In the genomic region with DNA sequence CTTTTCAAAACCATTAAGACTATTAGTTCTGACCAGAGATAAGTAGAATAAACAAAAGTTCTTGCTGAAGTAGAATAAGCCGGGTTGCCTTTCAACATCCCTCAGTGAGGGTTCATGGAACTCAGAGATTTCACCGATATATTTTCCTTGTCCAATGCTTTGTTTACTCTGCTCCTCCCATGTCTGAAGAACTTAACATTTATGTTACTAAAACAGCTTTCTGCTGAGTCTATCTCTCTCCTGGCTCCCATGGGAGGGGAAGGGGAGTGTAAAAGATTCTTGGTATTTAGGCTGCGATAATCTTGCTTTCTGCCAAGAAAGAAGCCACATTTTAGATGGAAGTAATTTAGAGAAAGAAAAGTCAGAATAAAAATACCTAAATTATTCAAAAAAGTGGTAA, we compare ENCODE assay signal across 25 mouse cellular contexts.
DNase-seq lines count a peak whose midpoint lies in the region; ATAC-seq and TF ChIP-seq lines count a peak whose summit lies in the region.
"Had no signal": no experiment of that assay in that cellular context is flagged by ENCODE, and none has a peak within 500 bp of the region (broad histone marks: within the 10 kb centered on the region; RNA-seq: fewer than 3 reads in every experiment).

No protein-coding gene starts in this region.

- H3K9me3 ChIP-seq in kidney, postnatal 0 days (replicated peaks; ENCODE audit: low read length), result no peaks in the 10 kb centered on the region
- H3K9me3 ChIP-seq in kidney, embryonic 15.5 days (replicated peaks), result no peaks in the 10 kb centered on the region
- H3K9me3 ChIP-seq in lung, embryonic 16.5 days (ENCODE audit: control insufficient read depth, low read length), result no peaks in the 10 kb centered on the region
- H3K9me3 ChIP-seq: embryonic facial prominence, embryonic 12.5 days; forebrain, embryonic 12.5 days; heart, embryonic 12.5 days; heart, embryonic 15.5 days; hindbrain, embryonic 10.5 days; hindbrain, embryonic 13.5 days; intestine, embryonic 15.5 days had no signal

- no peaks in the 10 kb centered on the region for H3K27me3 ChIP-seq in heart, adult 2 months (ENCODE audit: control insufficient read depth, insufficient read depth, low read length)
- no peaks in the 10 kb centered on the region for H3K27me3 ChIP-seq in kidney, postnatal 0 days (ENCODE audit: insufficient read depth, low read length)
- no peaks in the 10 kb centered on the region for H3K27me3 ChIP-seq in kidney, embryonic 15.5 days
- no peaks in the 10 kb centered on the region for H3K27me3 ChIP-seq in lung, embryonic 16.5 days (ENCODE audit: control insufficient read depth, insufficient read depth, low read depth, low read length)
- H3K27me3 ChIP-seq: embryonic facial prominence, embryonic 12.5 days; forebrain, embryonic 12.5 days; heart, embryonic 12.5 days; heart, embryonic 15.5 days; hindbrain, embryonic 13.5 days; intestine, embryonic 15.5 days had no signal

- no peak overlapping the region for H3K27ac ChIP-seq in heart, adult 2 months
- H3K27ac ChIP-seq in kidney, postnatal 0 days, result no peak overlapping the region
- no peak overlapping the region for H3K27ac ChIP-seq in kidney, embryonic 15.5 days
- H3K27ac ChIP-seq in lung, embryonic 16.5 days (ENCODE audit: low read length), result no peak overlapping the region
- H3K27ac ChIP-seq: embryonic facial prominence, embryonic 12.5 days; forebrain, embryonic 12.5 days; gastrocnemius, adult 2 months; heart, embryonic 15.5 days; hindbrain, embryonic 10.5 days; hindbrain, embryonic 13.5 days; intestine, embryonic 15.5 days had no signal

- no peak overlapping the region for H3K4me2 ChIP-seq in kidney, postnatal 0 days (ENCODE audit: low read length)
- no peak overlapping the region for H3K4me2 ChIP-seq in kidney, embryonic 15.5 days
- no peak overlapping the region for H3K4me2 ChIP-seq in lung, embryonic 16.5 days (ENCODE audit: low read depth, low read length)
- H3K4me2 ChIP-seq: embryonic facial prominence, embryonic 12.5 days; forebrain, embryonic 12.5 days; heart, embryonic 12.5 days; heart, embryonic 15.5 days; hindbrain, embryonic 13.5 days; intestine, embryonic 15.5 days had no signal

- no peak for ATAC-seq in kidney, postnatal 0 days (replicated peaks; ENCODE audit: low FRiP score, low read depth)
- no peak for ATAC-seq in kidney, embryonic 15.5 days (replicated peaks; ENCODE audit: low FRiP score)
- ATAC-seq in lung, embryonic 16.5 days (ENCODE audit: low read depth), result peak; percentile 52
- ATAC-seq: CD4-positive, CD25-positive, alpha-beta regulatory T cell, adult 4 months; hindbrain, embryonic 16.5 days; intestine, embryonic 15.5 days had no signal

- H3K4me3 ChIP-seq in heart, adult 2 months, result no peak overlapping the region
- H3K4me3 ChIP-seq in kidney, postnatal 0 days (replicated peaks; ENCODE audit: low read depth, low read length), result no peak overlapping the region
- no peak overlapping the region for H3K4me3 ChIP-seq in kidney, embryonic 15.5 days (replicated peaks)
- H3K4me3 ChIP-seq in lung, embryonic 16.5 days (ENCODE audit: low read length), result no peak overlapping the region
- no peak overlapping the region for H3K4me3 ChIP-seq in lung, adult 2 months (replicated peaks; ENCODE audit: extremely low read depth, low read depth, low read length)
- H3K4me3 ChIP-seq: embryonic facial prominence, embryonic 12.5 days; erythroblast, embryonic 14.5 days; forebrain, embryonic 12.5 days; gastrocnemius, adult 2 months; heart, embryonic 12.5 days; heart, embryonic 15.5 days; hindbrain, embryonic 10.5 days; hindbrain, embryonic 13.5 days; intestine, embryonic 15.5 days had no signal

- WGBS in heart, adult 2 months, result 33% methylated on average over 3 of the region's 3 CpGs
- 42% methylated on average over 3 of the region's 3 CpGs for WGBS in kidney, postnatal 0 days
- 51% methylated on average over 3 of the region's 3 CpGs for WGBS in kidney, embryonic 15.5 days
- WGBS in lung, embryonic 16.5 days, result 14% methylated on average over 3 of the region's 3 CpGs
- WGBS in lung, adult 2 months, result 35% methylated on average over 3 of the region's 3 CpGs

- TF ChIP-seq CTCF in heart, adult 2 months (IDR thresholded peaks at IDR 0.05), result no peak
- no peak for TF ChIP-seq CTCF in kidney, postnatal 0 days (IDR thresholded peaks at IDR 0.05; ENCODE audit: low read depth)
- TF ChIP-seq CTCF in lung, adult 2 months (IDR thresholded peaks at IDR 0.05; ENCODE audit: insufficient read depth, low read length), result no peak

- H3K36me3 ChIP-seq in heart, adult 2 months (ENCODE audit: control insufficient read depth, insufficient read depth, low read length), result no peaks in the 10 kb centered on the region
- H3K36me3 ChIP-seq in kidney, postnatal 0 days (ENCODE audit: insufficient read depth, low read length), result no peaks in the 10 kb centered on the region
- H3K36me3 ChIP-seq in kidney, embryonic 15.5 days, result no peaks in the 10 kb centered on the region
- H3K36me3 ChIP-seq in lung, embryonic 16.5 days (ENCODE audit: control insufficient read depth, insufficient read depth, low read length), result no peaks in the 10 kb centered on the region
- H3K36me3 ChIP-seq: embryonic facial prominence, embryonic 12.5 days; forebrain, embryonic 12.5 days; heart, embryonic 12.5 days; heart, embryonic 15.5 days; hindbrain, embryonic 10.5 days; hindbrain, embryonic 13.5 days; intestine, embryonic 15.5 days had no signal

- no peaks in the 10 kb centered on the region for H3K79me2 ChIP-seq in heart, adult 2 months (replicated peaks; ENCODE audit: control insufficient read depth, insufficient read depth, low read length)

- intact Hi-C loops in heart, postnatal 10 days (cut with DNase I), result no loop called here
- intact Hi-C loops in heart, adult 2 months (cut with DNase I), result no loop called here

- peak; percentile 6 to 18 for DNase-seq in heart, postnatal 10 days
- no peak for DNase-seq in heart, adult 2 months
- peak; percentile 21 for DNase-seq in kidney, postnatal 0 days (ENCODE audit: low spot score)
- DNase-seq in lung, adult 2 months, result no peak
- no peak for DNase-seq in adrenal gland, postnatal 14 days
- DNase-seq: adrenal gland, adult 2 months; adrenal gland, postnatal 25 days; cerebellum, adult 18-20 months; cerebellum, adult 9-10 months; cerebellum, postnatal 14 days; gastrocnemius, adult 2 months; gastrocnemius, postnatal 14 days; heart, adult 11 months had no signal

- H3K4me1 ChIP-seq in heart, adult 2 months (ENCODE audit: control insufficient read depth, insufficient read depth, low read length), result no peaks in the 10 kb centered on the region
- H3K4me1 ChIP-seq in kidney, postnatal 0 days (replicated peaks; ENCODE audit: insufficient read depth, low read length), result no peaks in the 10 kb centered on the region
- no peaks in the 10 kb centered on the region for H3K4me1 ChIP-seq in kidney, embryonic 15.5 days
- H3K4me1 ChIP-seq in lung, embryonic 16.5 days (replicated peaks; ENCODE audit: control insufficient read depth, insufficient read depth, low read length), result peaks cover 3% of the 10 kb centered on the region; the same call in 1 of the 2 replicates
- H3K4me1 ChIP-seq in lung, adult 2 months (ENCODE audit: control insufficient read depth, insufficient read depth, low read length), result no peaks in the 10 kb centered on the region
- H3K4me1 ChIP-seq: embryonic facial prominence, embryonic 12.5 days; forebrain, embryonic 12.5 days; heart, embryonic 12.5 days; heart, embryonic 15.5 days; hindbrain, embryonic 10.5 days; hindbrain, embryonic 13.5 days; intestine, embryonic 15.5 days had no signal

- no peak overlapping the region for H3K9ac ChIP-seq in heart, adult 2 months (ENCODE audit: low read depth, low read length)
- no peak overlapping the region for H3K9ac ChIP-seq in kidney, postnatal 0 days (ENCODE audit: low read depth, low read length)
- no peak overlapping the region for H3K9ac ChIP-seq in kidney, embryonic 15.5 days
- H3K9ac ChIP-seq in lung, embryonic 16.5 days (ENCODE audit: low read length), result no peak overlapping the region
- H3K9ac ChIP-seq: embryonic facial prominence, embryonic 12.5 days; forebrain, embryonic 12.5 days; heart, embryonic 12.5 days; heart, embryonic 15.5 days; hindbrain, embryonic 13.5 days; intestine, embryonic 15.5 days had no signal

- TF ChIP-seq POLR2A in heart, adult 2 months (IDR thresholded peaks at IDR 0.05; ENCODE audit: insufficient read depth, low read depth, low read length), result no peak
- TF ChIP-seq POLR2A in lung, adult 2 months (IDR thresholded peaks at IDR 0.05; ENCODE audit: borderline replicate concordance, extremely low read depth, low read depth, low read length), result no peak

- no peak for TF ChIP-seq EP300 in heart, adult 2 months (IDR thresholded peaks at IDR 0.05; ENCODE audit: insufficient read depth, low read depth, low read length)

Comparison
In these comparisons a context has a peak if more than half of its experiments do, and no peak if none do; other contexts are left out.
1. DNase-seq: peak in heart, postnatal 10 days (2 of 2) and kidney, postnatal 0 days (single experiment); none in heart, adult 2 months (0 of 2), lung, adult 2 months (single experiment) and adrenal gland, postnatal 14 days (single experiment).